Mouse (Mus musculus): ENCODE results near the gene Ankrd66. TPM values are rescaled to one million over a fixed set of nuclear protein-coding genes. Genes with fewer than 3 reads are reported as not detected.
"Not testable (repeated sequence)": the region's sequence is repeated elsewhere in the genome, so short reads cannot be mapped to it uniquely, and the experiment has no call there.

Ankrd66 gene
- polyA plus RNA-seq, 1 experiment, result 0.23 TPM

GRCm38 (mm10) chr17:43500513-43500912, 42.9 kb downstream of the Ankrd66 start:
- H3K4me3 ChIP-seq, result no peak overlapping the region
- no peak overlapping the region for H3K4me2 ChIP-seq (ENCODE audit: low read depth)
- no peaks in the 10 kb centered on the region for H3K79me2 ChIP-seq (ENCODE audit: control insufficient read depth, insufficient read depth)
- no peak overlapping the region for H3ac ChIP-seq (ENCODE audit: control insufficient read depth, insufficient read length)
- no peak for TF ChIP-seq MYOD1 (IDR thresholded peaks at IDR 0.05; ENCODE audit: control insufficient read depth in 1 of 3, insufficient read length in 2 of 3, low read depth in 2 of 3)
- TF ChIP-seq REST (IDR thresholded peaks at IDR 0.05; ENCODE audit: insufficient read depth, insufficient read length), result no peak
- TF ChIP-seq POLR2AphosphoS2 (IDR thresholded peaks at IDR 0.05; ENCODE audit: insufficient read length, low read depth), result no peak
- no peak for TF ChIP-seq SRF (IDR thresholded peaks at IDR 0.05; ENCODE audit: control insufficient read depth, insufficient read length, low read depth)
- TF ChIP-seq E2F4 (IDR thresholded peaks at IDR 0.05; ENCODE audit: insufficient read depth), result no peak
- no peak for TF ChIP-seq MAX (IDR thresholded peaks at IDR 0.05; ENCODE audit: low read depth)
- TF ChIP-seq USF1 (IDR thresholded peaks at IDR 0.05; ENCODE audit: low read depth), result no peak
- TF ChIP-seq TCF3 (IDR thresholded peaks at IDR 0.05; ENCODE audit: insufficient read length, low read depth), result no peak
- TF ChIP-seq TCF12 (IDR thresholded peaks at IDR 0.05; ENCODE audit: insufficient read depth, poor library complexity, severe bottlenecking), result no peak
- TF ChIP-seq CEBPB (IDR thresholded peaks at IDR 0.05; ENCODE audit: insufficient read depth, poor library complexity, severe bottlenecking), result no peak
- no peak for TF ChIP-seq MYOG (IDR thresholded peaks at IDR 0.05; ENCODE audit: control insufficient read depth in 1 of 3, insufficient read depth in 1 of 3, insufficient read length in 2 of 3, low read depth in 2 of 3)
- TF ChIP-seq POLR2A (IDR thresholded peaks at IDR 0.05; ENCODE audit: insufficient read length, low read depth), result no peak
- no peaks in the 10 kb centered on the region for H3K36me3 ChIP-seq (ENCODE audit: control insufficient read depth, insufficient read depth)
- no peaks in the 10 kb centered on the region for H3K27me3 ChIP-seq (ENCODE audit: control insufficient read depth, insufficient read depth, insufficient read length)

GRCm38 (mm10) chr17:43497521-43497920, 45.9 kb downstream of the Ankrd66 start:
- no peak overlapping the region for H3K4me2 ChIP-seq (ENCODE audit: low read depth)
- no peak overlapping the region for H3ac ChIP-seq (ENCODE audit: control insufficient read depth, insufficient read length)
- H3K27me3 ChIP-seq (ENCODE audit: control insufficient read depth, insufficient read depth, insufficient read length), result no peaks in the 10 kb centered on the region
- H3K36me3 ChIP-seq (ENCODE audit: control insufficient read depth, insufficient read depth), result no peaks in the 10 kb centered on the region
- no peak overlapping the region for H3K4me3 ChIP-seq
- TF ChIP-seq SRF (IDR thresholded peaks at IDR 0.05; ENCODE audit: control insufficient read depth, insufficient read length, low read depth), result no peak
- no peaks in the 10 kb centered on the region for H3K79me2 ChIP-seq (ENCODE audit: control insufficient read depth, insufficient read depth)

- no peak overlapping the region for H3K4me2 ChIP-seq (ENCODE audit: low read depth)
- no peak overlapping the region for H3K4me3 ChIP-seq
- no peak overlapping the region for H3ac ChIP-seq (ENCODE audit: control insufficient read depth, insufficient read length)
- H3K27me3 ChIP-seq (ENCODE audit: control insufficient read depth, insufficient read depth, insufficient read length), result no peaks in the 10 kb centered on the region
- TF ChIP-seq POLR2A (IDR thresholded peaks at IDR 0.05; ENCODE audit: insufficient read length, low read depth) (no peak), E2F4 (IDR thresholded peaks at IDR 0.05; ENCODE audit: insufficient read depth) (no peak), CEBPB (IDR thresholded peaks at IDR 0.05; ENCODE audit: insufficient read depth, poor library complexity, severe bottlenecking) (no peak), MAX (IDR thresholded peaks at IDR 0.05; ENCODE audit: low read depth) (no peak), MYOG (IDR thresholded peaks at IDR 0.05; ENCODE audit: control insufficient read depth in 1 of 3, insufficient read depth in 1 of 3, insufficient read length in 2 of 3, low read depth in 2 of 3) (no peak), POLR2AphosphoS2 (IDR thresholded peaks at IDR 0.05; ENCODE audit: insufficient read length, low read depth) (no peak), USF1 (IDR thresholded peaks at IDR 0.05; ENCODE audit: low read depth) (no peak), TCF3 (IDR thresholded peaks at IDR 0.05; ENCODE audit: insufficient read length, low read depth) (no peak), REST (IDR thresholded peaks at IDR 0.05; ENCODE audit: insufficient read depth, insufficient read length) (no peak), MYOD1 (IDR thresholded peaks at IDR 0.05; ENCODE audit: control insufficient read depth in 1 of 3, insufficient read length in 2 of 3, low read depth in 2 of 3) (no peak), SRF (IDR thresholded peaks at IDR 0.05; ENCODE audit: control insufficient read depth, insufficient read length, low read depth) (no peak)
- H3K36me3 ChIP-seq (ENCODE audit: control insufficient read depth, insufficient read depth), result no peaks in the 10 kb centered on the region
- no peaks in the 10 kb centered on the region for H3K79me2 ChIP-seq (ENCODE audit: control insufficient read depth, insufficient read depth)
These were observed 47.9 kb downstream of the Ankrd66 start for GRCm38 (mm10) chr17:43495502-43495901.

GRCm38 (mm10) chr17:43490371-43490770, 53.1 kb downstream of the Ankrd66 start:
- not testable (repeated sequence) for H3K79me2 ChIP-seq (ENCODE audit: control insufficient read depth, insufficient read depth); H3K27me3 ChIP-seq (ENCODE audit: control insufficient read depth, insufficient read depth, insufficient read length); H3K36me3 ChIP-seq (ENCODE audit: control insufficient read depth, insufficient read depth); H3ac ChIP-seq (ENCODE audit: control insufficient read depth, insufficient read length); H3K4me3 ChIP-seq; H3K4me2 ChIP-seq (ENCODE audit: low read depth)

- Histone ChIP-seq H3K4me3 (no peak overlapping the region), H3K27me3 (ENCODE audit: control insufficient read depth, insufficient read depth, insufficient read length) (no peaks in the 10 kb centered on the region), H3K4me2 (ENCODE audit: low read depth) (no peak overlapping the region), H3ac (ENCODE audit: control insufficient read depth, insufficient read length) (no peak overlapping the region), H3K36me3 (ENCODE audit: control insufficient read depth, insufficient read depth) (no peaks in the 10 kb centered on the region), H3K79me2 (ENCODE audit: control insufficient read depth, insufficient read depth) (no peaks in the 10 kb centered on the region)
- TF ChIP-seq REST (IDR thresholded peaks at IDR 0.05; ENCODE audit: insufficient read depth, insufficient read length) (no peak), MAX (IDR thresholded peaks at IDR 0.05; ENCODE audit: low read depth) (no peak), CEBPB (IDR thresholded peaks at IDR 0.05; ENCODE audit: insufficient read depth, poor library complexity, severe bottlenecking) (no peak), MYOG (IDR thresholded peaks at IDR 0.05; ENCODE audit: control insufficient read depth in 1 of 3, insufficient read depth in 1 of 3, insufficient read length in 2 of 3, low read depth in 2 of 3) (no peak), E2F4 (IDR thresholded peaks at IDR 0.05; ENCODE audit: insufficient read depth) (no peak), TCF12 (IDR thresholded peaks at IDR 0.05; ENCODE audit: insufficient read depth, poor library complexity, severe bottlenecking) (no peak), SRF (IDR thresholded peaks at IDR 0.05; ENCODE audit: control insufficient read depth, insufficient read length, low read depth) (no peak), POLR2A (IDR thresholded peaks at IDR 0.05; ENCODE audit: insufficient read length, low read depth) (no peak), POLR2AphosphoS2 (IDR thresholded peaks at IDR 0.05; ENCODE audit: insufficient read length, low read depth) (no peak), MYOD1 (IDR thresholded peaks at IDR 0.05; ENCODE audit: control insufficient read depth in 1 of 3, insufficient read length in 2 of 3, low read depth in 2 of 3) (no peak), USF1 (IDR thresholded peaks at IDR 0.05; ENCODE audit: low read depth) (no peak), TCF3 (IDR thresholded peaks at IDR 0.05; ENCODE audit: insufficient read length, low read depth) (no peak)
These were observed 54.8 kb downstream of the Ankrd66 start for GRCm38 (mm10) chr17:43488439-43489151.

Measured in myocyte (in vitro differentiated cells).